Mouse (Mus musculus): Measurements from ENCODE around the gene Sae1. TPM values are rescaled to one million over a fixed set of nuclear protein-coding genes. Genes with fewer than 3 reads are reported as not detected.

Sae1 gene
- total and polyA plus RNA-seq, 2 experiments from 2014 or later = 122 to 211 TPM

DNA sequence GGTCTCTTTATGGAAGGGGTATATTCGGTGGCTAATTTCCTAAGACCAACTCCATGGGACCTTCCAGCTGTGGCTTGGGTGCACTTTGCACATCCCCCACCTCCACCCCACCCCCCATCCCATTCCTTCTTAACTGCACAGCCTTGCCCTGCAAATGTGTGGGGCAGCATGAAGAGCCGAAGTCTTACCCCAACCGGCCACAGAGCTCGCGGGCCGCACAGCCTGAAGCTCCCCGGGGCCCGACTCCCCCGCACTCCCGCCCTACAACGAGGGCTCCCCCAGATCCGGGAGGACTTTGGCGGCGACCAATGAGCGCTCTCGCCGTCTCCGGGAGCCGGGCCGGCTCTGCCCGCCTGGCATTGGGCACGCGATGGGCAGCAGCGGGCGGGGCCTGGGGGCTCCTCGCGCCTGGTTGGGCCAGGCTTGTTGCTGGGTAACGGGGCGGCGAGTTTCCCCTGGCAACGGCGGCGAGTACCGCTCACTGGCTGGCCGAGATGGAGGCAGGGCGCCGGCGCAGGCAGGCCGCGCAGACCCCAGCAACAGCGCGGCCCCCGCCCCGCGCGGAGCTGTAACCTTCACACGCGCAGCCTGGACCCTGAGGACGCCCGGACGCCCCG is 88.1 kb downstream of the Sae1 start:
- 1% methylated on average over 52 of the region's 52 CpGs for WGBS
- peak overlapping the region; percentile 46 for H3K4me3 ChIP-seq (ENCODE audit: low read depth, low read length)
- TF ChIP-seq CTCF (IDR thresholded peaks at IDR 0.05; ENCODE audit: low read depth) = no peak

DNA sequence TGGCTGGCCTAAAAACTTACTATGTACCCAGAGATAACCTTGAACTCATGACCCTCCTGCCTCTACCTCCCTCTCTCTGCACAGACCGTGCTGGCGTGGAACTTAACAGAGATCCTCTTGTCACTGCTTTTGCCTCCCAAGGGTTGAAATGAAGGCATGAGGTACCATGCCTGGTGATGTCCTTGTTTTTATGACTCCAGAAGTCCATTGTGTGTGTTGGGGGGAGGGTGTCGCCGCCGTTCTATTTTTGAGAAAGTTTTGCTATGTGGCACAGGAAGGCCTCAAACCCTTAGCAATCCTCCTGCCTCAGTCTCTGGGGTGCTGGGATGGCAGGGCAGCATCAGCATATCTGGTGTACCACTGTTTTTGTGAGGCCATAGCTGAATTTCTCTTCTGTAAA is 88.7 kb downstream of the Sae1 start:
- ATAC-seq (no peak), DNase-seq (no peak)
- Histone ChIP-seq H3K9me3 (ENCODE audit: low read length) (no peaks in the 10 kb centered on the region), H3K27ac (ENCODE audit: low read depth, low read length) (no peak overlapping the region), H3K9ac (no peak overlapping the region), H3K4me1 (ENCODE audit: insufficient read depth) (peaks cover 11% of the 10 kb centered on the region; the same call in 1 of the 2 replicates), H3K36me3 (ENCODE audit: insufficient read depth) (no peaks in the 10 kb centered on the region), H3K27me3 (ENCODE audit: insufficient read depth, low read length) (no peaks in the 10 kb centered on the region), H3K4me2 (ENCODE audit: low read depth) (peak overlapping the region; percentile 80), H3K4me3 (ENCODE audit: low read depth, low read length) (peak overlapping the region; percentile 46)
- WGBS = 79% methylated on average over 5 of the region's 5 CpGs
- no peak for TF ChIP-seq CTCF (IDR thresholded peaks at IDR 0.05; ENCODE audit: low read depth)

More for the DNA sequence above, 88.1 kb downstream of the Sae1 start:
- H3K36me3 ChIP-seq (ENCODE audit: insufficient read depth) = no peaks in the 10 kb centered on the region
- H3K27me3 ChIP-seq (ENCODE audit: insufficient read depth, low read length) = no peaks in the 10 kb centered on the region
- peaks cover 11% of the 10 kb centered on the region; the same call in 1 of the 2 replicates for H3K4me1 ChIP-seq (ENCODE audit: insufficient read depth)
- ATAC-seq (peak; percentile 95), DNase-seq (peak; percentile 94)
- H3K9me3 ChIP-seq (ENCODE audit: low read length) = no peaks in the 10 kb centered on the region
- H3K9ac ChIP-seq = peak overlapping the region; percentile 42
- peak overlapping the region; percentile 46; the same call in 1 of the 2 replicates for H3K27ac ChIP-seq (ENCODE audit: low read depth, low read length)
- peak overlapping the region; percentile 80 for H3K4me2 ChIP-seq (ENCODE audit: low read depth)

DNA sequence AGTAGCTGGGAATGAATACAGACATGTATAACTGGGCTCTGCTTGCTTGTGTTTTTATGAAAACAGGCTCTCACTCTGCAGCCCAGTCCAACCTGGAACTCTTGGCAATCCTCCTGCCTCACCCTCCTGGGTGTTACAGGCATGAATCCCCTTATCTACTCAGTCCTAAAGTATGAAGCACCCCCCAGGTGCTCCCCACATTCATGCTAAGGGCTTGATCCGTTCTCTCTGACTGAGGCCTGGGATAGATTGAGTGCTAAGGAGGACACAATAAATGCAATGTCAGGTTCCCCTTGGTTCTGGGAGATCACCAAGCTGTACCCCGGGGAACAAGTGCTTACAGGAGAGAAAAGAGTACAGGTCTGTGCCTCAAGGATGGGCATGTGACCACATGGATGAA is 90.0 kb downstream of the Sae1 start:
- no peaks in the 10 kb centered on the region for H3K27me3 ChIP-seq (ENCODE audit: insufficient read depth, low read length)
- H3K4me2 ChIP-seq (ENCODE audit: low read depth) = no peak overlapping the region
- peaks cover 11% of the 10 kb centered on the region; the same call in 1 of the 2 replicates for H3K4me1 ChIP-seq (ENCODE audit: insufficient read depth)
- ATAC-seq (no peak), DNase-seq (no peak)
- H3K9ac ChIP-seq = no peak overlapping the region
- 65% methylated on average over 2 of the region's 2 CpGs for WGBS
- no peak overlapping the region for H3K4me3 ChIP-seq (ENCODE audit: low read depth, low read length)
- no peaks in the 10 kb centered on the region for H3K36me3 ChIP-seq (ENCODE audit: insufficient read depth)
- H3K9me3 ChIP-seq (ENCODE audit: low read length) = no peaks in the 10 kb centered on the region
- no peak overlapping the region for H3K27ac ChIP-seq (ENCODE audit: low read depth, low read length)
- no peak for TF ChIP-seq CTCF (IDR thresholded peaks at IDR 0.05; ENCODE audit: low read depth)

DNA sequence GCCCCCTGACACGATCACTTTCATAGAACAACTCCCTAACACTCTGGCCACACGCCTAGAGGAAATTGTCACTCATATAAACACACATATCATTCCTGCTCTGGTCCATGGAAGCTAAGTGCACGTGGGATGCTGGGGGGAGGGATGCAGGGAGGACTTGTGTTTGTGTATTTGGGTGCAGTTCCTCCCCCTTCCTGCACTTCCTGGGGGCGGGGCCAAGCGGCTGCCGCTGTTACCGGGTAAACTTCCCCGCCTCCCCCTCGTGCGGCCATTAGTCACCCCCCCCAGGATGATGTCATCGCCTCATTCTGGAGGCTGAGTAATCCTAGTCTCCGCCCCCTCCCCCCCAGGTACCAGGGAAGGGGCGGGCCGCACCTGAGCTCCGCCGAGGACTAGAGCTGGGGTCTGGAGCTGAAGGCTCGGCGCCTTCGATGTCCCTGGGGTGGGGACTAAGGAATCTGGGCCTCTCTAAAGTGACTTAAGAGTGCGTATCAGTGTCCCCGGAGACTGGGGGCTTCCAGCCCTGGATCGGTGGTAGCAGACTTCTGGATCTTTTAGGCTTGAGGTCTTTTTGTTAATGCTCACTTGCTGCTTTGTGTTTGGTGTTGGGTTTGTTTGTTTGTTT is 90.7 kb downstream of the Sae1 start:
- no peaks in the 10 kb centered on the region for H3K36me3 ChIP-seq (ENCODE audit: insufficient read depth)
- TF ChIP-seq CTCF (IDR thresholded peaks at IDR 0.05; ENCODE audit: low read depth) = peak; percentile 60
- H3K4me2 ChIP-seq (ENCODE audit: low read depth) = peak overlapping the region; percentile 61
- WGBS = under 1% methylated on average over 22 of the region's 22 CpGs
- H3K4me1 ChIP-seq (ENCODE audit: insufficient read depth) = peaks cover 11% of the 10 kb centered on the region; the same call in 1 of the 2 replicates
- DNase-seq (peak; percentile 85), ATAC-seq (peak; percentile 21; the same call in 1 of the 2 replicates)
- H3K4me3 ChIP-seq (ENCODE audit: low read depth, low read length) = peak overlapping the region; percentile 31
- H3K9me3 ChIP-seq (ENCODE audit: low read length) = no peaks in the 10 kb centered on the region
- H3K27ac ChIP-seq (ENCODE audit: low read depth, low read length) = peak overlapping the region; percentile 24; the same call in 1 of the 2 replicates
- H3K27me3 ChIP-seq (ENCODE audit: insufficient read depth, low read length) = no peaks in the 10 kb centered on the region
- H3K9ac ChIP-seq = peak overlapping the region; percentile 45

DNA sequence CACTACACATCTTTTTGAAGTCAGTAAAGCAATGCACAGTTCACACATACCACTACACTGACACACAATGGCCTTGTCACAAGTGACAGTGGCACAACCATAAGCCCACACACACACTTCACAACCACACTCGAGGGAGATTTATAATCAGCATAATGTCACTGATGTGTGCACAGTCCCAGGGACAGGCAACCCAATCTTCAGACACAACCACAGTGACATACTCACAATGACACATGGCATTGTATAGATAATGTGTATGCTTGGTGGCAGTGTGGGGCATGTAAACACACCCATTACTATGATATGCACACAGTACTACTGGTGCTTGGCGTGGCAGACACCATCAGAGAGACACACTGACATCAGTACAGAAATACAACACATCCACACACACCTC is 91.5 kb downstream of the Sae1 start:
- Histone ChIP-seq H3K9ac (no peak overlapping the region), H3K27me3 (ENCODE audit: insufficient read depth, low read length) (no peaks in the 10 kb centered on the region), H3K4me3 (ENCODE audit: low read depth, low read length) (no peak overlapping the region), H3K36me3 (ENCODE audit: insufficient read depth) (no peaks in the 10 kb centered on the region), H3K9me3 (ENCODE audit: low read length) (no peaks in the 10 kb centered on the region), H3K4me2 (ENCODE audit: low read depth) (peak overlapping the region; percentile 61), H3K27ac (ENCODE audit: low read depth, low read length) (no peak overlapping the region), H3K4me1 (ENCODE audit: insufficient read depth) (peaks cover 11% of the 10 kb centered on the region; the same call in 1 of the 2 replicates)
- DNase-seq = no peak
- no peak for TF ChIP-seq CTCF (IDR thresholded peaks at IDR 0.05; ENCODE audit: low read depth)
- WGBS = 41% methylated on average over 2 of the region's 2 CpGs
- ATAC-seq = no peak

DNA sequence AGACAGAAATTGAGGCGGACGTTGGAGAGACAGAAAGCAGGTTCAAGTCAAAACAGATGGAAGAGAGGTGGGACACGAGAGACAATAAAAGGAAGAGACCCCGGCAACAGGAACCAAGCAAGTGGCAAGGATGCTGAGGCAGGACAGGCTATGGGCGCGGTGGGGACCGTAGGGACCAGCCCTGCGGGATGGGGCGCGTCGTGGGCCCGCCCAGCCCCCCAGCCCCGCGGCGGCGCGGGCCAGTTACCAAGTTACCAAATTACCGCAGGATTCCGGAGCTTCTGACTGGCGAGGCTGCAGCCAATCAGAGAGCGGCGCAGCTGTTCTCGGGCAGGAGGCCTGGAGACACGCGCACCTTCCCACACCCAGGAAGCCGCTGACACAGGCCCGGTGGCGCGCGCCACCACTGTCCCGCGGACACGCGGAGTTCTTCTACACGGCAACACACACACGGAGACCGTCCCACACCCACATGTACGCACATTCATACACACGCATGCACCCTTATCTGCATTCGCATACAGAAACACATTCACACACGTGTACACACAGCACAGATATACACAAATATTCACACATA is 92.2 kb downstream of the Sae1 start:
- Histone ChIP-seq H3K4me1 (ENCODE audit: insufficient read depth) (peaks cover 11% of the 10 kb centered on the region; the same call in 1 of the 2 replicates), H3K9ac (peak overlapping the region; percentile 23), H3K36me3 (ENCODE audit: insufficient read depth) (no peaks in the 10 kb centered on the region), H3K4me2 (ENCODE audit: low read depth) (peak overlapping the region; percentile 88), H3K27ac (ENCODE audit: low read depth, low read length) (peak overlapping the region; percentile 79), H3K4me3 (ENCODE audit: low read depth, low read length) (peak overlapping the region; percentile 50), H3K9me3 (ENCODE audit: low read length) (no peaks in the 10 kb centered on the region), H3K27me3 (ENCODE audit: insufficient read depth, low read length) (no peaks in the 10 kb centered on the region)
- WGBS = 2% methylated on average over 40 of the region's 41 CpGs
- DNase-seq = peak; percentile 82
- no peak for TF ChIP-seq CTCF (IDR thresholded peaks at IDR 0.05; ENCODE audit: low read depth)
- peak; percentile 23 for ATAC-seq

DNA sequence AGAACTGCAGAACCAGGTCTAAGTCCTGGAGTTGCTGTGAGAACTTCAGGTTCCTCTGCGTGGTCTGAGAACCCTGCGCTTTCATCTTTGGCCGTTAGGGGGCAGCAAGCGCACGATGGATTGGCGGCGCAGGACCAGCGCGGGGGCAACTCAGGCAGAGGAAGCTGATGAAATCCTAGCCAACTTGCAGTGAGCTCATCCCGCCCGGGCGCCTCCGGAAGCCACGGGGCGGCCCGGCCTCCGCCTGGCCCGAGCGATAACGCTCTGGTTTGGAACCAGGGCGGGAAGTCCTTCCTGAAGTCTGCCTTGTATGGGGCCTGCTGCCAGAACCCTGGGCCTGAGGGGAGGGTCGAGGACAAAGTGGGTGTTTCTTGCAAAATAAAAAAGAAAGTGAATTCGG is 92.8 kb downstream of the Sae1 start:
- 2% methylated on average over 23 of the region's 23 CpGs for WGBS
- ATAC-seq (peak; percentile 65), DNase-seq (peak; percentile 94)
- no peaks in the 10 kb centered on the region for H3K36me3 ChIP-seq (ENCODE audit: insufficient read depth)
- H3K9me3 ChIP-seq (ENCODE audit: low read length) = no peaks in the 10 kb centered on the region
- TF ChIP-seq CTCF (IDR thresholded peaks at IDR 0.05; ENCODE audit: low read depth) = peak; percentile 98
- H3K4me2 ChIP-seq (ENCODE audit: low read depth) = peak overlapping the region; percentile 88
- H3K4me3 ChIP-seq (ENCODE audit: low read depth, low read length) = peak overlapping the region; percentile 50
- H3K9ac ChIP-seq = peak overlapping the region; percentile 23
- H3K4me1 ChIP-seq (ENCODE audit: insufficient read depth) = peaks cover 11% of the 10 kb centered on the region; the same call in 1 of the 2 replicates
- H3K27me3 ChIP-seq (ENCODE audit: insufficient read depth, low read length) = no peaks in the 10 kb centered on the region
- peak overlapping the region; percentile 79 for H3K27ac ChIP-seq (ENCODE audit: low read depth, low read length)
